Mouse (Mus musculus) granulocyte monocyte progenitor cell, adult 5-6 weeks (primary cell): ENCODE measurements around the gene Acyp1. TPM values are rescaled to one million over a fixed set of nuclear protein-coding genes. Genes with fewer than 3 reads are reported as not detected.

Experiments used
- ATAC-seq: replicated peaks from 2 replicates; pipeline ENCODE4 v1.8.0; 2016; ENCODE audit warnings: mild to moderate bottlenecking, moderate TSS enrichment, inconsistent platforms; ENCODE audit not compliant: poor library complexity, severe bottlenecking
- total RNA-seq, 2 experiments: library from RNA; stranded (forward) in 1 of 2; stranded (reverse) in 1 of 2; fragments of 200-712, 200-1000 nt in 1 of 2; fragments of >200 nt in 1 of 2; fragmentation: Nextera tagmentation in 1 of 2; gene quantifications; 2 replicates each; pipeline ENCODE4 v1.2.3; 2014 to 2017

The Acyp1 gene
- total RNA-seq, 2 experiments from 2014 or later = 34.6 to 58.9 TPM

DNA sequence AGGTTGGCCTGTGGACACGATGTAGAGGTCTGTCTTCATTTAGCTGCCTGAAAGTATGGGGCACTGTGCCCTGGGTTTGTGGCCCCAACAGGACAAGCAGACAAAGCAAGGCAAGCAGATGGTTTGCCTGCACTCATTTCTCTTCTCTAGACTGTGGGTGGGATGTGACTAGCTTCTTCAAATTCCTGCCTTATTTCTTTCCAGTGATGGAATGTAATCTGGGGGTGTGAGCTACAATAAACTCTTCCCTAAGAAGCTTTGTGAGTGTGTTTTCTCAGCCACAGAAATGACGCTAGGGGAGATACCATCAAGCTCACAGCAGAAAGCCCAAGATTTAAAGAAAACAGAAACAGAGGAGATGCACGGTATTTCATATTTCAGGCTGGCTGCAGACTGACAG is 36.2 kb downstream of the Acyp1 start:
- no peak for ATAC-seq

GRCm38 (mm10) chr12:85237553-85237952 is 50.7 kb downstream of the Acyp1 start:
- ATAC-seq = no peak

DNA sequence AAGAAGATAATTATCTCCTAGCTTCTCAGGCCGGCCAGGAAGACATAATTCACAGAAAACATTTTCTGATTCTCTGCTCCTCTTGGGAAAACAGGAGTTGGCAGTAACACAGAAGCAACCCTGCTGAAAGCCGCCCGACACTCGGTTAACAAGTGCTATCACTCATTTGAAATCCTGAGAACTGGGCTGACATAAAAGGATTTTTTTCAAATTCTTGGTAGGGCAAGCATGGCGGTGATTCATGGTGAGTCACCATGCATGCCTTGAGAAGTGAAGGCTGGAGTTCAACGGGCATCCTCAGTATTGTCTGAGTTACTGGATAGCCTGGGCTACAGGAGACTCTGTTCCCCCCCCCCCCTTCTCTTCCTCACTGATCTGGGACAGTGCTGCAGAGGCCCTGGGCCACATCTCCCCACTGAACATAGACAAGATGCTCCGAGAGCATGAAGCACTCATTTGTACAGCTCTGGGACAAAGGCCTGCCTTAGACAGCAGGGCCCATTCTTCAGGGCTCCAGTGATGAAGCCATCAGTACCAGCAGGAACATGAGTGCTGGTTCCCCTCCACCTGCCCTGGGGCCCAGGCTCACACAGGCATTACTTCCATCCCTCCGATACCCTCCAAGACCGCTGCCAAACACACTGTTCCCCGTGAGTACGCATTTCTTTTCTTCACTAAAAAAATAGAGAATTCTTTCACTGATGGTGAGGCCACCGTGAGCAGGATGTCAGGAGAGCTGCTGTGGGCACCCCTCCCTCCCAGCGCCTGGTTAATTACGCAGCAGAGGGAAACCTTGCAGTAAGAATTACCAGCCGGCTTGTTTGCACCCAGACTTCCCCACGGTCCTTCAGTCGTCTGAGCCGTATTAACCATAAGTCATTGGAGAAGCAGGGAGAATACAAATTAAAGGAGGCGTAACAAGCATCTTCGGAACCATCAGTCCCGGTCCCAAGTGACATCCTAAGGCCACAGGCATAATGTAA is 54.6 kb downstream of the Acyp1 start:
- no peak for ATAC-seq

DNA sequence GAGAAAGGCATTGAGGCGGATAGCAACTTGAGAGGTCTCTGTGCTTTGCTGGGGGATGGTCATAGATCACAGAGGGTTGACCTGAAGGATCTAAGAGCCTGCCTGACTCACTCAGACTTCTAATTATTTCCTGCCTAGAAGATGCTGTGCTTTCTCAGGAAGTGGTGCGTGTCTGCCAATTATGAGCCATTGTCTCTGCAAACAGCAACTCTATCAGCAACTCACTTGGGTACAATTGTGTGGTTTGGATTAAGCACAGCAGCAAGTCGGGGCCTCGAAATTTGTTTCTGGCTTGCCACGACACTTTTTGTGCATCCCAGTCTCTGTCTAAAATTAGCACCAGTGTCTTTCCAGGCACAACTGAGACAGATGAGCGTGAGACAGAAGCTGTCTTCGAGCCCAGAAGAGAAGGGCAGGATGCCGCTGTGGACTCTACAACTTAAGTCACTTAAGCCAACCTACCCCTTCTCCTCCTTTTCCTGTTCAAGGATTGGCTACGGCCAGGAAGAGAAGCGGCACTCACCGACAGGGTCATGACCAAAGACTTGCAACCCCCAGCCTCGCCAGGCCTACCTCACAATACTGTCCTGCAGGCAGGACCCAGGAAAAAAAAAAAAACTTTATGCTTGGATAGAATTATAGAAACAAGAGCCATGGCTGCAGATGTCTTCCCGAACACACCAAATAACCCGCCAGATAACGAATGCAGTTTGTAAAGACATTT is 60.2 kb downstream of the Acyp1 start:
- ATAC-seq = no peak

- no peak for ATAC-seq
Observed at GRCm38 (mm10) chr12:85227227-85227626, 61.0 kb downstream of the Acyp1 start.

Other genes with a start within 250 kb of the Acyp1 start
- 0.90 and 2.9 TPM in 2 replicates for gene Prox2, start 177.7 kb downstream of the Acyp1 start, total RNA-seq (2014; fragmentation: Nextera tagmentation)
- 1.1 and 1.5 TPM in 2 replicates for gene Prox2, start 177.7 kb downstream of the Acyp1 start, total RNA-seq (2017)
- gene Dlst, start 177.6 kb downstream of the Acyp1 start, total RNA-seq (2014; fragmentation: Nextera tagmentation) = 106 and 140 TPM in 2 replicates
- gene Dlst, start 177.6 kb downstream of the Acyp1 start, total RNA-seq (2017) = 167 and 195 TPM in 2 replicates
- gene Rps6kl1, start 137.2 kb downstream of the Acyp1 start, total RNA-seq (2014; fragmentation: Nextera tagmentation) = not detected in 2 replicates
- not detected in 2 replicates for gene Rps6kl1, start 137.2 kb downstream of the Acyp1 start, total RNA-seq (2017)
- gene Pgf, start 110.6 kb downstream of the Acyp1 start, total RNA-seq (2014; fragmentation: Nextera tagmentation) = not detected in 2 replicates
- not detected in 2 replicates for gene Pgf, start 110.6 kb downstream of the Acyp1 start, total RNA-seq (2017)
- gene Eif2b2, start 69.0 kb downstream of the Acyp1 start, total RNA-seq (2014; fragmentation: Nextera tagmentation) = 51.8 and 89.9 TPM in 2 replicates
- gene Eif2b2, start 69.0 kb downstream of the Acyp1 start, total RNA-seq (2017) = 44.0 and 61.7 TPM in 2 replicates
- gene Mlh3, start 17.8 kb downstream of the Acyp1 start, total RNA-seq (2014; fragmentation: Nextera tagmentation) = 9.8 and 11.1 TPM in 2 replicates
- 7.7 and 7.9 TPM in 2 replicates for gene Mlh3, start 17.8 kb downstream of the Acyp1 start, total RNA-seq (2017)
- gene Zc2hc1c, start 153 bp upstream of the Acyp1 start, total RNA-seq (2014; fragmentation: Nextera tagmentation) = not detected in 2 replicates
- gene Zc2hc1c, start 153 bp upstream of the Acyp1 start, total RNA-seq (2017) = not detected in 2 replicates
- 33.1 and 44.6 TPM in 2 replicates for gene Nek9, start 50.9 kb upstream of the Acyp1 start, total RNA-seq (2014; fragmentation: Nextera tagmentation)
- 24.1 and 26.6 TPM in 2 replicates for gene Nek9, start 50.9 kb upstream of the Acyp1 start, total RNA-seq (2017)
- gene Tmed10, start 86.4 kb upstream of the Acyp1 start, total RNA-seq (2014; fragmentation: Nextera tagmentation) = 278 and 296 TPM in 2 replicates
- gene Tmed10, start 86.4 kb upstream of the Acyp1 start, total RNA-seq (2017) = 176 and 201 TPM in 2 replicates
- gene Fos, start 185.5 kb upstream of the Acyp1 start, total RNA-seq (2014; fragmentation: Nextera tagmentation) = 35.1 and 50.4 TPM in 2 replicates
- 137 and 160 TPM in 2 replicates for gene Fos, start 185.5 kb upstream of the Acyp1 start, total RNA-seq (2017)